Mouse (Mus musculus) R1 (cell line): ENCODE measurements at regions not wholly inside any gene's neighbourhood (a gene's known extent, or its start where the extent isn't known, plus 50 kb on each side); places are given as distances from the start of the nearest gene placed in this dataset.

Source experiments
- DNase-seq: peaks from one replicate; pipeline ENCODE4 v3.0.0-alpha.2; 2018; ENCODE audit warnings: low read depth, low spot score

GRCm38 (mm10) chr2:180389013-180389412 lies 54.5 kb upstream of the Gata5 start:
- no peak for DNase-seq

- DNase-seq = no peak
Measured at GRCm38 (mm10) chr2:180388122-180388521, 53.6 kb upstream of the Gata5 start.

- DNase-seq = no peak
Measured at GRCm38 (mm10) chr2:180387305-180387704, 52.8 kb upstream of the Gata5 start.

GRCm38 (mm10) chr2:180385967-180386688 lies 51.6 kb upstream of the Gata5 start:
- DNase-seq = peak; percentile 19

GRCm38 (mm10) chr2:180385231-180385895 lies 50.9 kb upstream of the Gata5 start:
- DNase-seq = peak; percentile 30
